Mouse (Mus musculus) CD4-positive helper T cell, adult 2 months (primary cell): Measurements from ENCODE around the gene Hif3a.

Source experiments
- DNase-seq: peaks from one replicate; pipeline ENCODE4 v3.0.0-alpha.2; 2012; ENCODE audit warnings: low read depth, missing footprints, low spot score

Gene Hif3a

GRCm38 (mm10) chr7:17024814-17025504, 37.3 kb downstream of the Hif3a start:
- DNase-seq: peak; percentile 54

DNA sequence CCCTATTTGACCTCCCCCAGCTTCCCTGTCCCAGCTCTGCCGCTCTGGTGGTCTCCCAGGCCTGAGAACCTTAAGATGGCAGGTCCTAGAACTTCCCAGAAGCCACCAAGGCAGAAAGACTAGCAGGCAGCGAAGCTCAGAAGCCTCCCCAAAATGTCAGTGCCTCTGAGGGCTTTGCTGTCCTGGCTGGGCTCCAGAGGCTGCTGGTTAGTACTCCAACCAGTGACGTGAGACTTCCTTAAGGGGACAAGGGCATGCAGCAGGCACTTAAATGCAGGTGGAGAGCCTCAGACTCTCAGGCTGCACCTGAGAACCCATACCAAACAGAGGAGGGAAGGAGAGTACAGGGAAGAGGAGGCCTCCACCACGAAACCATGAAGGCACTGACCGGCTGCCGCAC, 38.1 kb downstream of the Hif3a start:
- DNase-seq: no peak

- DNase-seq: no peak
Measured at GRCm38 (mm10) chr7:17023701-17024100, 38.5 kb downstream of the Hif3a start.

GRCm38 (mm10) chr7:17022176-17022575, 40.1 kb downstream of the Hif3a start:
- DNase-seq: no peak

GRCm38 (mm10) chr7:17019426-17020166, 42.6 kb downstream of the Hif3a start:
- no peak for DNase-seq

GRCm38 (mm10) chr7:17017921-17018320, 44.3 kb downstream of the Hif3a start:
- no peak for DNase-seq

DNA sequence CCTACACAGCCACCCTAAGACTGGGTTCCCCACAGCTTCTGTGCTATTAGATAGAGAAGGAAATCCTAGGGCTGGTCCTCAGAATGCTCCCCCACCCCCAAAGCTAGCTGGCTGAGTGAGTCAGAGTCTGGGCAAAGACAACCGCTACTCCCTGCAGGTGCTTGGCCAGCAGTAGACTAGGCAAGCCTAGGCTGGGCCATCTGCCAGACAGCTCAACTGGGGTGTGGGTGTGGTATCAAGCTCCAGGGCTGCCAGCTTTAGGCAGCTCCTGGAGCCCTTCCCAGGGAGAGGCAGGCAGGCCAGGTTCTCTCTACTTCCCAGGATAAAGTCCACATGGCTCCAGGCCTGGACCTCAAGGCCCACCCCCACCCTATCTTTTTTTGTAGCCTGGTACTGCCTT, 45.2 kb downstream of the Hif3a start:
- DNase-seq: no peak

DNA sequence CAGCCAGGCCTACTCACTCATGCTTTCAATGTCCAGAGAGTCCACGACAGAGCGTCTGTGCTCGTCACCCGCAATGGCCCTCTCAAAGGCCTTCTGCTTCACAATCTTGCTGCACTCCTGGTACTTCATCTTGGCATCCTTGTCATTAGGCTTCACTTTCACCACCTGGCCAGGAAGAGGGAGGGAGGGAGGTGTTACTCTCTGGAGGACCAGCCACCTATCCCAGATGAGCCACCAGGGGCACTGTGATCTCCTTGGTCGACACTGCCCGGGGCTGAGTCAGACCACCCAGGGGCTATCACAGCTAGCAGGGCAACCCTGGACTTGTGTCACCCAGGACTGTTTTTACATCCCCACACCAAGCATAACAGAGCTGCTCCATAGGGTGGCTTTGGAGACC, 46.8 kb downstream of the Hif3a start:
- DNase-seq: no peak

DNA sequence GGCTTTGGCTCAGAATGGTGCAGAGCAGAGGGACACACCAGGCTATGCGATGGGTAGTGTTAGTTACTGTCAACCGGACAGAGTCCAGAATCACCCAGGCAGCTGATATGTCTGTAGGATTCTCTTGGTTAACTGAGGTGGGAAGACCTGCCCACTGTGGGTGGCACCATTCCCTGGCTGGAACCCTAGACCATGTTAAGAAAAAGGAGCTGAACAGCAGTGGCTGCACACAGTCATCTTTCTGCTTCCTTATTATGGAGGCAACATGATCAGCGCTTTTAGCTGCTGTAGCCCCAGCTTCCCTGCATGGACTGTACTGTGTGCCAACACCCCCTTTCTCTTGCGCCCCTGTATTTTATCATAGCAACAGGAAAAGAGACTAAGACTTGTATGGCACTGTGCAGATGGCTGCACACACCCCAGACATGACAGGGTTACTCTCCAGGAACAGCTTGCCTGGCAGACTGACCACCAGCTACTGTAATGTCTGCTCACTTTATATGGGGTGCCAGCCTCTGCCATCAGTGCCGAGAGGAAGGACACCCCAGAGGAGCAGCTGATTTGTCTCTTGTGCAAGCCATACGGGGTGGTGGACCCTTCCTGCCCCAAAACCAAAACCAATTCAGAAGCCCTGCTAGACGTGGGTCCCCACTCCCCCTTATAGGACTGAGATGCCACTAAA, 50.2 kb downstream of the Hif3a start:
- no peak for DNase-seq

DNA sequence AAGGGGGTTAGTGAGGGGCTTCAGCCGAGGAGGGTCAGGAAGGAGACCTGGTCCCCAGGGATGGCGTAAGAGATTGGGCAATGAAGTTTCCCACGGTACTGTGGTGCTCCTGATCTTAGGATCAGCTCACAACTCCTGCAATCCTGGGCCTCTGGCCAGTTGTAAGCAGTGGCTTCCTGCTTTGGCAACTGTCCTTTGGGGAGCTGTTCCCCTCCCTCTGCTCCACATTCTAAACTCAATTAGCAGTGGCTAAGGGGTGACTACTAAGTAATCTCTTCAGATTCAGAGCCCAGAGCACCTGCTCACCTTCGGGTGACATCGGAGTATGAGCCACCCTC, 52.2 kb downstream of the Hif3a start:
- no peak for DNase-seq

DNA sequence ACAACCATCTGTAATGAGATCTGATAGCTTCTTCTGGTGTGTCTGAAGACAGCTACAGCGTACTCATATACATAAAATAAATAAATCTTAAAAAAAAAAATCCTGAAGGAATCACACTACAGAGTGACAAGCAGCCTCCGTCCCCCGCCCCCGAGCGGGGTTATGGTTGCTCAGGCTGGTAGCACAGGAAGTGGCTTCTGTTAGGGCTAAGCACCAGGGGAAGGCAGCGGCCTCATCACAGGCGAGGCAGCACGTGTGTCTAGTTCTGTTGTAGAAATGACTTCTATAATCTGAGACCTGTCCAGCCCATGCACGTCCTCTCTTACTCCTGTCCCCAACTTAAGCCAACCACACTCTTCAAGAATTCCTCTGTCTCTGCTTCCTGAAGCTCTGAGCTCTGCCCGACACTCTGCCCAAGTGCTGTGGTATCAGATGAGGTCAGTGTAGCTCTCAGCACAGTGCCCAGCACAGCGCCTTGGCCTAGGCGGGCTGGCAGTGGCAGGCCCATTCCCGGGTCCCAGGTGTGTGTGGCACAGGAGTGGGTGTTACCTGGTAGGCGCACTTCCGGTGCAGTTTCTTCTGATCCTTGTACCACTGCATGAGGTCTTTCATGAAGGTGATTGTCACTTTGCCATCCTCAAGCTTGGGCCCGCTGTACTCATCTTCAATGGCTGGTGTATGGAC, 52.8 kb downstream of the Hif3a start:
- peak; percentile 60 for DNase-seq

- peak; percentile 55 for DNase-seq
Measured at GRCm38 (mm10) chr7:17007300-17007699, 54.9 kb downstream of the Hif3a start.

DNA sequence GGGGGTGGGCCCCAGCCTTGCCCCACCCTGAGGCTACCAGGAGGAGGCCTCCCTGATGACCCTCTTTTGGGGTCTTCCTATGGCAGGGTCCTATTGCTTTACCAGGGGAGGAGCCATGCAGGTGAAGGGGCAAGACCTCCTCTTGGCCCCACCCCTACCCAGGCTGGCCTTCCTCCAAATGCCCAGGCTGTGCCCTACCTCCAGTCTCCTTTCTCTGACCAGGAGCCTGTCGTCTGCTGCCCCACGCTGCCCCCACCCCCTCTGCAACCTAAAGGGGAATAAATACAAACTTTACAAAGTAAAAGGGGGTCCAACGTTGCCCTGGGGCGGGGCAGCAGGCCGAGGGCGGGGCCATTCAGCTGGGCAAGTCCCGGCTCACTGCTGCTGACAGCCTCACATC, 57.5 kb downstream of the Hif3a start:
- DNase-seq: no peak

DNA sequence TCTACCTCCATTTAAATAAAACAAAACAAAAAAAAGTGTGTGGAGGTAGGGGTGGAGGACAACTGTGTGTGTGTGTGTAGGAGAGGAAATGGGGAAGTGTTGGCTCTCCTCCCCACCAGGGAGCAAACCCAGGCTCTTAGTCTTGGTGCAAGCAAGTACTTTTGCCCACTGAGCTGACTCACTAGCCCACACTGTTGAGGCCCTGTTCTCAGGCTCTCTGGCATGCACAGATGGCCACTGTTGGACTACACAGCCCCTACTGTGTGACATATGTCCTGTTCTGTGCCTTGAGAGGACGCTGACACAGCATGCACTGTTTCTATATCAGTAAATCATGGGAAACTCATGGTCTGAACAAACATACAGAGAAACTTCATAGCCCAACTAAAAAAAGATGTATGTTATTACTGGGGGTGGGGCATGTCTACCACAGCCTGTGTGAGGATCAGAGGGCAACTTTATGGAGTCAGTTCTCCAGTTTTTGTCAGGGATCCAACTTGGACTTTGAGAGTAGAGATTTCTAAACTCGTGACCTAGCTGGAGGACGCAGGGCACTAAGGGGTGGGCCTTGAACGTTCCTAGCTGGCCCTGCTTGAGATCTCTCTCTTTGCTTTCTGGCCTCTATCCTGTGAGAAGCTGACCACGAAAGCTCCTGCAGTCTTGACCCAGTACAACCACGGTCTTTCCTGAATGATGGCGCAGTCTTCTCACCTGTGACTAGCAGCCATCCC, 58.8 kb downstream of the Hif3a start:
- DNase-seq: no peak

GRCm38 (mm10) chr7:17002375-17003195, 59.6 kb downstream of the Hif3a start:
- peak; percentile 85 for DNase-seq

GRCm38 (mm10) chr7:16999650-17000049, 62.6 kb downstream of the Hif3a start:
- peak; percentile 70 for DNase-seq

GRCm38 (mm10) chr7:16999233-16999632, 63.0 kb downstream of the Hif3a start:
- no peak for DNase-seq

- no peak for DNase-seq
Measured at GRCm38 (mm10) chr7:16995345-16995744, 66.9 kb downstream of the Hif3a start.

DNA sequence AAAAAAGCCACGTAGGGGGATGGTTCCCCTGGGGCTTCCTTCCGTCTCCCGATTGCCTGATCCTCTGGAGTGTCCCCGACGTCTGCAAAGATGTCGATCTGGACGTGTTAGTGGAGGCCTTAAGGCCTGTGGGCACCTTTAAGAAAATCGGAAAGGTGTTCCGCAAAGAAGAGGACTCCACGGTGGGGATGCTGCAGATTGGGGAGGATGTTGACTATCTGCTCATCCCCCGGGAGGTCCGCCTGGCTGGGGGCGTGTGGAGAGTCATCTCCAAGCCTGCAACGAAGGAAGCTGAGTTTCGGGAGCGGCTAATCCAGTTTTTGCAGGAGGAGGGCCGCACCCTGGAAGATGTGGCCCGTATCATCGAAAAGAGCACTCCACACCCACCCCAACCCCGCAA, 67.8 kb downstream of the Hif3a start:
- no peak for DNase-seq

DNA sequence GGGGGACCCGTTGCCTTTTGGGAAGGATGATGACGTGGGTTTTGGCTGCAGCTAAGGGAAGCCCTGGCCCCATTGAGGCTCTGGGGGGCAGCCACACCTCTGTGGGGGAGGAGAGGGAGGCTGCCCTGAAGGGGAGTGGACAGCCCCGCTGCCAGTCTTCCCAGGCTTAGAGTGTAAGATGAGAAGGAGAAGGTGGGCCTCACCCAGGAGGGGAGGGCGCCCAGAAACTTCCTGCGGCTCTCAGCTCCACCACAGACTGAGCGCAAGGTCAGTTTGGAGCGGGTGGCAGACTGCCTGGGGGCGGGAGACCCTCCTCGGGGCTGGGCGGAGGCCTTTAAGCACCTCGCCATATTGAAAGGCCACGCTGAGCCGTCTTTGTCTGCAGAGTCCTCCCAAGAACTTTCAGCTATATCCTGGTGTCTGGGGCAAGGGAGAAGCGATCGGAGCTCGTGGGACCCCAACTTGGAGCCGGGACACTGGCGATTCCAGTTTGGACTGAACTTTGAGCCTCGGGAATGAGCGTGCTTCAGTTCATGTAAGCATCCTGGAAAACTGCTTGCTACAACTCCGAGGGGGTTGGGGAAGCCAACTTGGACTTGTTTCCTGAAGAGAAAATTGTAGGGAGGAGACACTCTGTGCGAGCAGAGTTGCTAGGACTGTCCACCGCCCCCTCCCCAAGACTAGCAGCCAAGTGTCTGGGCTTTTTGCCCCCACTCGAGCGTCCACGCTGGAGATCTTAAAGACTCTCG, 68.4 kb downstream of the Hif3a start:
- DNase-seq: no peak
